Mouse (Mus musculus): ENCODE results near the gene Aco2.

Aco2 gene

GRCm38 (mm10) chr15:81872262-81873136 is at the start of gene Aco2:
Aco2 (plus strand) TSS chr15:81872309.
- peak; percentile 99 for DNase-seq

GRCm38 (mm10) chr15:81822631-81823030 is 49.5 kb upstream of the Aco2 start:
- DNase-seq = no peak

GRCm38 (mm10) chr15:81824832-81825231 is 47.3 kb upstream of the Aco2 start:
- DNase-seq = no peak

GRCm38 (mm10) chr15:81828426-81829207 is 43.5 kb upstream of the Aco2 start:
- DNase-seq = no peak

- no peak for DNase-seq
Measured at GRCm38 (mm10) chr15:81829208-81829580, 42.9 kb upstream of the Aco2 start.

GRCm38 (mm10) chr15:81830530-81830929 is 41.6 kb upstream of the Aco2 start:
- no peak for DNase-seq

DNA sequence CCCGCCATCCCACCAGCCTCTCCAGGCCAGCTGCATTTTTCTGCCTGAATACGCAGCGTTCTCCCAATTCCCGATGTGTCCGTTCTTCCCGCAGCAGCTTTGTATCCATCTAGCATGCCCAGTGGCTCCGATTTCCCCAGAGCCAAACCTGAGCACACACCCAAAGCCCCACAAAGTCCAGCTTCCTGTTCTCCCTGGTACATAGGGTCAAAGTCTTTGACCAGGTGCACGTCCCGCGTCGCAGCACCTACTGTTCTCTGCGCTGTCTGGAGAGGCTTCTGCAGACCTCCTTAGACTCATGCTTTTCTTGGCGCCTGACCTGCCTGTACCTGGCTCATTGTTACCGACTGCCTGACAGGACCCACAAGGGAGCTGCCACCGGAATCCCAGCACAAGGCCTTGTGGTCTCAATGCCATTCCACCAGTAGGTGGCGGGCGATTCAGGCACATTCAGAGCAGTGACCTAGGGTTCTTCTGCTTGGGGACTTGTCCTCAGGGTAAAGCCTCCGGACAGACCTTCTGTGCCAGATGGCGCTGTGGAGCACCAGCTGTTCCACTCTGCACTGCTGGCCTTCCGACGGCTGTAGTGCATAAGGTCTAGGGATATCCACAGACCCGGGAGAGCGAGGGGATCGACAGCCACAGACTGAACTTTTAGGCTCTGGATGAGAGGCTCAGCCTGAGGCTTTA is 40.8 kb upstream of the Aco2 start:
- peak; percentile 93 for DNase-seq

DNA sequence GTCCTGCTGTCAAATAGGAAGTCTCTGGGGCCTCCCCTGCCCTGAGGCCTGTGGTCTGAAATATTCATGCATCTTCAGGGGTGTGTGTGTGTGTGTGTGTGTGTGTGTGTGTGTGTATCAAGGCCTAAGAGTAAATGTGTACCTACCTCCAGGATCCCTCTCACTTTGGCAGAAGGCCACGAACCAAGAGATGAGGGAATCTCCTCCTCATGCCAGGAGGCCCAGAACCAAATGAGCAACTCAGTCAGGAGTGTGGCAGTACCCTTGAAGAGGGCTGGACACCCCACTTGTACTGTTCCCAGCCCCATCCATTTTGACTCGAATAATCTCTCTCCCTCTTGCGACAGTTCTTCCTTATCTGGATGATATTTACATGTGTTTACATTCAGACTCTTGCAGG is 39.9 kb upstream of the Aco2 start:
- no peak for DNase-seq

- no peak for DNase-seq
Measured at GRCm38 (mm10) chr15:81833481-81833880, 38.6 kb upstream of the Aco2 start.

GRCm38 (mm10) chr15:81834171-81834841 is 37.8 kb upstream of the Aco2 start:
- DNase-seq = no peak

GRCm38 (mm10) chr15:81835007-81835880 is 36.9 kb upstream of the Aco2 start:
- no peak for DNase-seq

- no peak for DNase-seq
Measured at GRCm38 (mm10) chr15:81836124-81836821, 35.8 kb upstream of the Aco2 start.

- DNase-seq = no peak
Measured at GRCm38 (mm10) chr15:81836966-81837920, 34.9 kb upstream of the Aco2 start.

DNA sequence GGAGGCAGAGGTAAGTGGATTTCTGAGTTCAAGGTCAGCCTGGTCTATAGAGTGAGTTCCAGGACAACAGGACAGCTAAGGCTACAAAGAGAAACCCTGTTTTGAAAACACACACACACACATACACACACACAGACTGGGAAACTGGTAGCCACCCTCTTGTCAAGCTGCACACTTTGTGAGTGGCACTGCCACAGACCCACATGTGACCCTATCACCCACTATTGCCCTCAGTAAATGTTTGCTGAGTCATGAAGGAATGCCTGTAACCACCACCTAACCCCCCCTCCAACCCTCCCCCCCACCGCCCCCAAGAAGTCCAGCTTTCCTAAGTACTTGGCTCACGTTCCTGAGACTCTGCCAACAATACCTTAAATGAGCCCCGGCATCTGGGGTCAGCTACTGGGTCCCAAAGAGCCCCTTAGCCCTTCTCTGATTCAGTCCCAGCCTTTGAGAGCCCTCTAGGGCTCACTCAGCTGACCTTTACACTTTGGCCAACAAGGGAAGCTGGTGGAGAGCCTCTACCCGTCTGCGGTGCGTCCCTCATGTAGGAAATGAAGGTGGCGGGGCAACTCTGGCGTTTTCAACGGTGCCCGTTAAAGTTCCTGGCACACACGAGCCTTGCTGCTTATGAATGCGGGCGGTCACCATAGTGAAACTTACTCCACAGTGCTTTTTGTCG is 33.4 kb upstream of the Aco2 start:
- DNase-seq = no peak

DNA sequence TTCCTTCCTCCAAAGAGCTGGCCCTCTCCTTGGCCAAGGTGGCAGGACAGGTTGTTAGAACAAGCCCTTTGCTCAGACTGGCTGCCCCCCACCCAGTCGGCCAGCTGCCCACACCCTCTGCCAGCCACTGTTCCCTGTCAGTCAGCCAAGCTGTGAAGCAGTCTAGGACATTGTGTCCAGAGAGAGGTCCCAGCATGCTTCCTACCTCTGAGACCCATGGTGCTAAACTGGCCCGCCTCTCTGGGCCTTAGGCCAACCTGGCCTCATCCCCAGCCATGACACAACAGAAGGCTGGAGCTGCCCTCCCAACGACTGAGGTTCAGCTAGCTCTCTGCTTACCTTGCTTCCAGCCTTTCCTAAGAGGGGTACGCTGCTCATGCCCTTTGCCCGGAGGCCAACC is 32.5 kb upstream of the Aco2 start:
- no peak for DNase-seq

GRCm38 (mm10) chr15:81840306-81840705 is 31.8 kb upstream of the Aco2 start:
- DNase-seq = no peak

DNA sequence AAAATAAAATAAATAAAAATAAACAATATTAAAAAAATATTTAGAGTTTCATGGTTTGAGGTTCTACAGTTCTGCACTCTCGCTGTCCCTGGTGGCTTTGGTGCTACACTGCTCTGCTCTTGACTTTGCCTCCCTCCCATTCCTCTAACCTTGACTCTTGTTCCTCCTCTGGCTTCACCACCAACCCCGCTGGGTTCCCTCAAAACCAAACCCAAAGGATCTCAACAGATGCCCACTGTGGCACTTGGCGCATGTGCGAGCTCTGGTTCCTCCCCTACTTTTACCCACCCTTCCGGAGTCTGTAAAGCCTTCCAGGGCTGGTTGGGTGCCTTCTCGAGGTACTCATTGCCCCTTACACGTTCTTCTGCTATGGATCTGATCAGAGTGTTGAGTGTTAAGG is 29.8 kb upstream of the Aco2 start:
- DNase-seq = no peak

DNA sequence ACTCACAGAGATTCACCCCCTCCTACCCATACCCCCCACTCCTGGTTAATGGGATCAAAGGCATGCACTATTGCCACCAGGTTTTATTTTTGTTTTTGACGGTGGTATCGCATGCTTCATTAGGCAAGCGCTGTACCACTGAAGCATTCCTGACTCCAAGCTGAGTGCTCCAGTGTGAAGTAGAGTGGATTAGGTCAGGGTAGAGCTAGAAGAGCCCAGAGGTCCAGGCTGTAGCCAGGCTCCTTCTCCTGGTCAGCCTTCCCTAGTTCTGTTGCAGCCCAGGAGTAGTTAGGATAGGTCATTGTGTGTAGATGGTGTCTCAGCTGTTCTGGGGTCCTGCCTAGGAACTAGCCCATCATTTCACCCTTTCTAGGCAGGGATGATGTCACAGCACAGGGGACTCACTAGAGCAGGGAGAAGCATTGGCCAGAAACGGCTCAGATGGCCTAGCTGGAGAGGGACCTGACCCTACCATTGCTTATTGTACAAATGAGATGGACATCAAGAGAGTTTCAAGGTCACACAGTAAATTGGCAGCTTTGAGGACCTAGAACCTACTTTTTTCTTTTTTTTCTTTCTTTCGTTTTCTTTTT is 27.0 kb upstream of the Aco2 start:
- no peak for DNase-seq

GRCm38 (mm10) chr15:81845724-81846123 is 26.4 kb upstream of the Aco2 start:
- no peak for DNase-seq

Data from thymus, postnatal 14 days (tissue).